Mouse (Mus musculus) cerebellum, adult 2 months (tissue): ENCODE data around the gene Fzd4. TPM values are rescaled to one million over a fixed set of nuclear protein-coding genes. Genes with fewer than 3 reads are reported as not detected.

Experiments used
- DNase-seq, 2 experiments: peaks; one replicate each; pipeline ENCODE4 v3.0.0; 2021
- H3K27ac ChIP-seq: fragments of 200-500 bp; 2 replicates; pipeline ENCODE4 v1.5.1; 2012; ENCODE audit warnings: low read length, control low read depth, inconsistent platforms; ENCODE audit not compliant: insufficient read depth
- H3K27me3 ChIP-seq: fragments of 200-500 bp; 2 replicates; pipeline ENCODE4 v1.6.1; 2012; ENCODE audit warnings: inconsistent platforms, mild to moderate bottlenecking, low read length, moderate library complexity; ENCODE audit not compliant: control insufficient read depth, insufficient read depth
- H3K4me1 ChIP-seq: fragments of 200-500 bp; 2 replicates; pipeline ENCODE4 v1.6.1; 2011; ENCODE audit warnings: low read length; ENCODE audit not compliant: control insufficient read depth, insufficient read depth
- H3K4me3 ChIP-seq: fragments of 200-500 bp; replicated peaks from 2 replicates; pipeline ENCODE3; 2011; ENCODE audit warnings: mild to moderate bottlenecking, low read depth, low read length, control low read depth; ENCODE audit not compliant: insufficient read depth
- CTCF ChIP-seq: fragments of 200-500 bp; IDR thresholded peaks from 2 replicates; pipeline ENCODE4 v1.5.1; 2011; ENCODE audit warnings: low read depth, mild to moderate bottlenecking, control low read depth, low read length, moderate library complexity, borderline replicate concordance; ENCODE audit not compliant: insufficient read depth
- POLR2A ChIP-seq: fragments of 200-500 bp; IDR thresholded peaks from 2 replicates; pipeline ENCODE4 v1.6.1; 2011; ENCODE audit warnings: low read length, control low read depth, borderline replicate concordance; ENCODE audit not compliant: insufficient read depth
- WGBS: fragments of 180-500 bp; shearing (Covaris S2); methylation state at CpG from one replicate; pipeline ENCODE4 v1.1.7; 2018; 5-methylcytosine and 5-hydroxymethylcytosine counted together
- polyA plus RNA-seq: library from polyadenylated mRNA; depleted of rRNA; stranded (reverse); fragments of >200 nt; gene quantifications from 2 replicates; pipeline ENCODE4 v1.2.3, GENCODE M21; 2012; rRNA removed

Gene Fzd4
- polyA plus RNA-seq, result 5.6 and 6.4 TPM in 2 replicates

DNA sequence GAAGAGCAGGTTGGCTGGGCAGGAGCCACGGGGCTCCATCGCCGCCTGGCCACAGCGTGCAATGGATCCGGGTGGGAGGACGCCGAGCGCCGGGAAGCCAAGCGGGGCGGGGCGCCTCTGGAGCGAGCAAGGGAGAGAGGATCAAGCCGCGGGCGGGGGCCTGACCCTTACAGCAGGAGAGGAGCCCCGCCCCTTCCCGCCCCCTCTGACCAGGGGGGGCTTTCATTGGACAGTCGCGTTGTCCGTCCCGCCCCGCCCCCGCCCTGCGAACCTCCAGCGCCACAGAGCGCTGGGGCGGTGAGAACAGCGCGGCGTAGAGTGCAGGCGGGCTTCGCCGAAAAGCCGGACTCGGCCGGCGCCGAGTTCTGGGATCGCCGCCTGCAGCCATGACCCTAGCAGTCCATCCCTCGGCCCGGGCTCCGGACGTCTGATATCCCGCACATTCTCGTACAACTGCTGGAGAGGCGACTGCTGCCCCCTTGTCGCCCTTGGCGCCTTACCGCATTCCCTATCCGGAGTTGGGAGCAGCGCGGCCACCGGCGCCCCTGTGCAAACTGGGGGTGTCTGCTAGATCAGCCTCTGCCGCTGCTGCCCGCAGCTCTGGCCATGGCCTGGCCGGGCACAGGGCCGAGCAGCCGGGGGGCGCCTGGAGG is at the start of gene Fzd4, which contains the start of gene Tmem135:
Gene Fzd4 (plus strand): TSS at position 275 of the 653 bp plus-strand sequence.
Gene Tmem135 (minus strand): TSS at position 142 of the 653 bp plus-strand sequence.
- WGBS, result under 1% methylated on average over 61 of the region's 62 CpGs
- peak; percentile 93 to 96 for DNase-seq
- Histone ChIP-seq H3K4me1 (no peaks in the 10 kb centered on the region), H3K27me3 (no peaks in the 10 kb centered on the region), H3K4me3 (peak within 1 kb of the TSS; percentile 79), H3K27ac (peak within 1 kb of the TSS; percentile 82)
- TF ChIP-seq POLR2A (peak; percentile 49; the same call in 1 of the 2 replicates), CTCF (no peak)

DNA sequence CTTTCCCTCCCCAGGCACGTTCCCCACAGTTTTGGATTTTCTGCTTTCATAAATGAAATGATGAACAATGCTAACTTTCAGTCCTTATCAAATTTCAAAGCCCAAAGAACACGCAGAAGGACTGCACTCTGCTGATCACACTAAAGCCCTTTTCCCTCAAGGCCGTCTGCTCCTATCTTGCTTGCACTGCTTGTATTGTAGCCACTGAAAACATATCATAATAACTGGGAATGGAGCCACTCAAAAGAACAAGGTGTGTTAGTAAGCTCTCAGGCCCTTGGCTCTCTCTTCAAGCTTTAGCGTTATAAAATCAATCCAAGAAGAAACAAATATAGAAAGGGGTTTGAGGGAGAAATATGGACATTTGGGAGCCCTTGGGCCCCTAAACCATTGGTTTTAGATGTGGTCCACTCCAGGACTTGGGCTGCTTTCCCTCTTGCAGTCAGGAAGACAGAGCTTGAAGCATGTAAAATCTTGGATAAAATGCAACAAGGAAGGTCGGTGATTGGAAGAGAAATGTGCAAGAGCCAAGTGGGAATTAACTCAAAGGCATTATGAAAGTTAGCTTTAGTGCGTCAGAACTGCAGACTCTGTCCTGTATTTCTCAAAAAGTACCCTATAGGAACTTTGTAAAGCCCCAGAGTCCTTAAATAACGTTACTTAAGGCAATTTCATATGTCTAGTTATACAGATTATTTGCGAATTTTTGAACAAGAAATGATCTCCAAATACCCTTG is 48.5 kb upstream of the Fzd4 start:
- WGBS, result 76% methylated on average over 8 of the region's 8 CpGs
- H3K4me1 ChIP-seq, result no peaks in the 10 kb centered on the region
- H3K4me3 ChIP-seq, result no peak overlapping the region
- no peak overlapping the region for H3K27ac ChIP-seq
- no peaks in the 10 kb centered on the region for H3K27me3 ChIP-seq
- no peak for TF ChIP-seq CTCF
- TF ChIP-seq POLR2A, result no peak
- no peak for DNase-seq

DNA sequence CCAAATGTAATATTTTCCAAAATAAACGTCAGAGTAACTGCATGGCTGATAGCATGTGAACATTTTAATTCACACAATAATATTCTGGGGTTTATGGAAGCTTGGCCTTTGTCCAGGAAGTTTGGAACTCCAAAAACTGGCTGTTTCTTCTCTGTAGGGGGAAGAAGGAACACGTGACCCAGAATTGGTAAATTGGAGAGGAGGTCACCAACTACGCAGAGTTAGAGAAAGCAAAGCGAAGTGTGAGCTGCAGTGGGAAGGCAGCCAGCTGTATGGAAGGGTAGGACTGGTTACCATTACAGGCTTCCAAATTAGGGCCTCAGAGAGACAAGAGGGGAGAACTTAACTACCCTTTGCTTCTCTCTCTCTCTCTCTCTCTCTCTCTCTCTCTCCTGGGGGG is 47.8 kb upstream of the Fzd4 start:
- no peak for DNase-seq
- Histone ChIP-seq H3K27me3 (no peaks in the 10 kb centered on the region), H3K27ac (no peak overlapping the region), H3K4me1 (no peaks in the 10 kb centered on the region), H3K4me3 (no peak overlapping the region)
- WGBS, result 40% methylated on average over 4 of the region's 4 CpGs
- no peak for TF ChIP-seq POLR2A
- TF ChIP-seq CTCF, result no peak

DNA sequence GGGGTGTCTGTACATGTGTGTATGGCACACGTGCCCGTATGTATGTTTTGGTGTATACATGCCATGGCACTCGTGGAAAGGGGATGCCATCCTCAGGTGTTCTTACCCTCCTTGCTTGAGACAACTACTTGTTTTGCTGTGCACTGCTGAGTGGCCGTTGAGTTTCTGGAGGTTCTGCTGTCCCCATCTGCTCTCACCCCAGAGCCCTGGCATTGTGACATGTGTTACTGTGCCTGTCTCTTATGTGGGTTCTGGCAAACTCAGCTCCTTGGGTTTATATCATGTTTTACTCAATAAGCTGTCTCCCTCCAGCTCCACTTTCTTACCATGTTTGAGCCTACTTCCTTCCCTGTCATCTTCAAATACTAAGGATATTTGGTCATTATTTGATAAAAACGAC is 40.2 kb upstream of the Fzd4 start:
- Histone ChIP-seq H3K27me3 (no peaks in the 10 kb centered on the region), H3K4me3 (no peak overlapping the region), H3K4me1 (no peaks in the 10 kb centered on the region; the same call in 1 of the 2 replicates), H3K27ac (no peak overlapping the region)
- peak; percentile 40 to 67 for DNase-seq
- 44% methylated on average over 5 of the region's 5 CpGs for WGBS
- TF ChIP-seq CTCF (no peak), POLR2A (no peak)

DNA sequence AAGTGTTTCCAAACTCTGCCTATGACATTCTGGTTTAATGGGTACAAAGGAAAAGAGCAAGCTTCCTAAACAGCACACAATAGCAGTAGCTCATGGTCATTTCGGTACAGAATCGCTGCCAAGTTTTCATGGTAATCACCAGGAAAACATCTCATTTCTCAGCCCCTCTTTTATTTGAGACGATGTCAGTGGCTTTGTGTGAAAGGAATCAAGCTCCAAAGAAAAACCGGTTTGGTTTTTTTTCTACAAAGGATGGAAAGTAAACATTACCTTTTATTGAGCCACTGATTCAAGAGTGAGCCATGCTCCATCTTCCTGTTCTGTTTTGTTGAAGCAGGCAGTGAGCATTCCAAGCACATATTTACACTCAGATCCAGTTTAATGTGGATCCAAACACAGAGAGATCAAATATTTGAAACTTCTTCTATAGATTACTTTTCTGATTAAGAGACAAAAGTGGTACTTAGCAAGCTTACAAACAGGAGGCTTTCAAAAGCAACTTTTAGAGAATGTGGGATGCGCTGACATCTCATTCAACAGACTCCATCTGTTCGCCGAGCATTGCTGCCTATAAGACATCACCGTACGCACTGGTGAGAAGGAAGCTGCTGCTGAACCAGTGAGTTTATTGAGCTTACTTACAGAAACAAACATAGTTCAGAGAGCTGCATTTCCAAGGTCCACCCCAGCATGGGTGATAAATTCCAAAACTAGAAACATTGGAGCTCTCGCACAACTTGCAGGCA is 38.8 kb upstream of the Fzd4 start:
- 72% methylated on average over 10 of the region's 10 CpGs for WGBS
- H3K4me3 ChIP-seq, result no peak overlapping the region
- no peak for TF ChIP-seq CTCF
- TF ChIP-seq POLR2A, result no peak
- H3K27ac ChIP-seq, result no peak overlapping the region
- no peak for DNase-seq
- no peaks in the 10 kb centered on the region; the same call in 1 of the 2 replicates for H3K4me1 ChIP-seq
- H3K27me3 ChIP-seq, result no peaks in the 10 kb centered on the region

DNA sequence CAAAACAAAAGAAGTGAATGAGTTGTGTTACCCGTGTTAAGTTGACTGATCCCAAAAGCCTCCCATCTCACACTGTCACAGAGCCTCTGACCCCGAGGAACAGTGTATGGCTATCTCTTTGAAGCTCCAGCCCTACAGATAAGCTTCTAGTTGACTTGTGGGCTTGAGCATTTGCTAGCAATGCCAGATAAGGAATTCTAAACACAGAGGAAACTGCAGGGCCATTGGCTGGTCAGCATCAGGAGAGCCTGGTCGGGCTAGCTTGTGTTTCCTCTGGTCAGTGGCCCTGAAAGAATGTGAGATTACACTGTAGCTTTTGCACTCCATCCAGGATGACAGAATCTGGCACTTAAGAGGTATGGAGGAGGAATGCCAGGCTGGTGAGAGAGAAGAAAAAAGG is 36.5 kb upstream of the Fzd4 start:
- Histone ChIP-seq H3K4me1 (no peaks in the 10 kb centered on the region; the same call in 1 of the 2 replicates), H3K27me3 (no peaks in the 10 kb centered on the region), H3K4me3 (no peak overlapping the region), H3K27ac (no peak overlapping the region)
- DNase-seq, result no peak
- 59% methylated on average over 3 of the region's 3 CpGs for WGBS
- no peak for TF ChIP-seq POLR2A
- no peak for TF ChIP-seq CTCF

DNA sequence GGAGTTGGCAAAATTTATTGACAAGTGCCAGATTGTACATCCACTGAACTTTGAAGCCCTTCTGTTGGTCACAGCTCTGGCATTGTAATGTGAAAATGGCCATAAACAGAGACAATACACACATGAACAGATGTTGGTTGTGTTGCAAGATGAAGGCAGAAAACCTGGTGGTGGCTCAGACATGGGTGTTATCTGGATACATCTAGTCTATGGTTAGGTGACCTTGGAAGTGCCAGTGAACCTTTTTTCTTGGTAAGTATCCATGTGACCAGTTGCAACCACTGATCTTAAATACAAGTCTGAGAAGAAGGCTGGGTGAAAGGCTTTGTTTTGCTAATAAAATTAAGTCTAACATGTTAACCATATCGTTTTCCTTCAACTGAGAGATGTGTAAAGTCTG is 34.1 kb upstream of the Fzd4 start:
- H3K4me3 ChIP-seq, result no peak overlapping the region

More for the DNA sequence above, 34.1 kb upstream of the Fzd4 start:
- WGBS, result 86% methylated on average over 1 of the region's 1 CpGs
- DNase-seq, result no peak
- TF ChIP-seq CTCF (no peak), POLR2A (no peak)
- H3K27ac ChIP-seq, result no peak overlapping the region
- H3K4me1 ChIP-seq, result no peaks in the 10 kb centered on the region
- no peaks in the 10 kb centered on the region for H3K27me3 ChIP-seq
